14 mouse cellular contexts compared by ENCODE assay signal in the genomic region with DNA sequence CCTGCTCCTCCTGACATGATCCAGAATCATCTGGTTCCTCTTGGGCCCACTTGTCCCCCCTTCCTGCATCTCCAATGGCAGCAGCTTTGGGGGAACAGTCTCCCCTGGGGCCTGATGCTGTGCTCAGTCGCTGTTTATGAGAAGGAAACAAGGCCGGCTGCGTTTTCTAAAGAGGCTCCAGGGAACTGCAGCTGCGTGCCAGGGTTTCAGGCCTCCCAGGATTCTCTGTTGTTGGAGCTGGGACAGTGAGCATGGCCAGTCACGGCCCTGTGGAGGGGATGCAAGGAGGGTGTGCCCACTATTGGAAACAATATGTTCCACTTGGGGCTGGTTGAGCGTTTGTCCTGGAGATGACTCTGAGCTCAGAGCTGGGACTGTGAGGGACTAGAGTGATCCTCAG. TPM values are rescaled to one million over a fixed set of nuclear protein-coding genes. Genes with fewer than 3 reads are reported as not detected.
"Had no signal": no experiment of that assay in that cellular context is flagged by ENCODE, and none has a peak within 500 bp of the region (broad histone marks: within the 10 kb centered on the region; RNA-seq: fewer than 3 reads in every experiment).

No protein-coding gene starts in this region.

- H3K36me3 ChIP-seq: kidney, embryonic 15.5 days; limb, embryonic 13.5 days; midbrain, embryonic 15.5 days; neural tube, embryonic 13.5 days had no signal

- H3K27ac ChIP-seq: kidney, embryonic 15.5 days; limb, embryonic 13.5 days; liver, embryonic 14.5 days; midbrain, embryonic 15.5 days; neural tube, embryonic 13.5 days had no signal

- H3K27me3 ChIP-seq: kidney, embryonic 15.5 days; limb, embryonic 13.5 days; midbrain, embryonic 15.5 days; neural tube, embryonic 13.5 days had no signal

- ATAC-seq: midbrain, embryonic 15.5 days had no signal

- DNase-seq: kidney, postnatal 14 days; layer of hippocampus, adult 9-11 months; layer of hippocampus, postnatal 36 days; lung, adult 18-20 months; retina, postnatal 1 day; right cerebral cortex, postnatal 25 days; thymus, postnatal 36 days had no signal

- H3K9me3 ChIP-seq: kidney, embryonic 15.5 days; limb, embryonic 13.5 days; midbrain, embryonic 15.5 days; neural tube, embryonic 13.5 days had no signal

- H3K9ac ChIP-seq: kidney, embryonic 15.5 days; limb, embryonic 13.5 days; liver, embryonic 14.5 days; midbrain, embryonic 15.5 days; neural tube, embryonic 13.5 days had no signal

- H3K4me3 ChIP-seq: kidney, embryonic 15.5 days; limb, embryonic 13.5 days; midbrain, embryonic 15.5 days; neural tube, embryonic 13.5 days had no signal

- H3K4me2 ChIP-seq: kidney, embryonic 15.5 days; limb, embryonic 13.5 days; midbrain, embryonic 15.5 days; neural tube, embryonic 13.5 days had no signal

- H3K4me1 ChIP-seq: kidney, embryonic 15.5 days had no signal

RNA-seq across cellular contexts. Expression of a gene that starts 17.9 kb away (rescaled TPM):
- total RNA-seq: megakaryocyte-erythroid progenitor cell, adult 5-6 weeks had no signal
- polyA plus RNA-seq: liver, adult 2 months had no signal
